Mouse (Mus musculus): ENCODE results near the gene Blvrb. TPM values are rescaled to one million over a fixed set of nuclear protein-coding genes. Genes with fewer than 3 reads are reported as not detected.

The Blvrb gene
- polyA plus RNA-seq, 1 experiment from 2014 or later: 73.5 TPM

DNA sequence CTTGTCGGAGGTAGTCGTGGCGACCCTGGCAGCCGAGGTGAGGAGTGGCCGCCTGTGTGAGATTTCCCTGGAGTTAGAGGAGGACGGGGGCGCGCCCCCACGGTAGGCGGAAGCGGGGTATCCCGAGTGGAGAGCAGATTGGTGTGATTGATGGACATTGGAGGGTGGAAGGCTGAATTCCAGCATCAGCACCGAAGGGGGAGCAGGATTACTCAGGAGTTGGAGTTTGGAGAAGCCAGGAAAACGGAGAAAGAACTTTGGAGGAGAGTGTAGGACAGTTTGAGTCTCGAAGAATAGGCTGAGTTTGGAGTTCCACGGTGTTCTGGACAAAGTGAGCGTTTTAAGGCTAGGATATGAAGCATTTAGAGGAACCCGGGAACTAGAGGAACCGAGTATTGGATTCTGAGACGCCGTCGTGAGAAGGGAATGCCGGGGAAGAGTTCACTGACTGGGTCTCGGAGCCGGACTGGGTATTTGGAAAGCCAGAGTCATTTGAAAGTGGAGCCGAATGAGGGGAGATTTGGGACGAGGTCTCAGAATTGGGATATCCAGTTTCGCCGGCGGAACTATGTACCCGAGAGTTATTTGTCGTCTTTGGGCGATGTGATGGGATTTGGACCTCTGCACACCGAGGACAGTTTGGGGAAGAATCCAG, 26.2 kb downstream of the Blvrb start:
- WGBS: under 1% methylated on average over 34 of the region's 34 CpGs
- peak overlapping the region; percentile 50 for H3K9ac ChIP-seq
- no peaks in the 10 kb centered on the region for H3K9me3 ChIP-seq (replicated peaks)

GRCm38 (mm10) chr7:27474490-27474954, 26.7 kb downstream of the Blvrb start:
- H3K27me3 ChIP-seq: no peaks in the 10 kb centered on the region
- peaks cover 20% of the 10 kb centered on the region for H3K36me3 ChIP-seq
- ATAC-seq (ENCODE audit: insufficient number of reproducible peaks, low FRiP score, low TSS enrichment, low read depth): peak; percentile 90
- peaks cover 23% of the 10 kb centered on the region for H3K4me1 ChIP-seq
- H3K9me3 ChIP-seq (replicated peaks): no peaks in the 10 kb centered on the region
- H3K27ac ChIP-seq (replicated peaks): peak overlapping the region; percentile 96
- peak overlapping the region; percentile 53 for H3K4me2 ChIP-seq (replicated peaks)
- H3K4me3 ChIP-seq (replicated peaks): peak overlapping the region; percentile 63
- H3K9ac ChIP-seq: peak overlapping the region; percentile 50
- under 1% methylated on average over 23 of the region's 23 CpGs for WGBS

More for the DNA sequence above, 26.2 kb downstream of the Blvrb start:
- Histone ChIP-seq H3K27ac (replicated peaks) (peak overlapping the region; percentile 96), H3K4me3 (replicated peaks) (peak overlapping the region; percentile 63), H3K4me1 (peaks cover 23% of the 10 kb centered on the region), H3K36me3 (peaks cover 20% of the 10 kb centered on the region), H3K4me2 (replicated peaks) (peak overlapping the region; percentile 53), H3K27me3 (no peaks in the 10 kb centered on the region)
- no peak for ATAC-seq (ENCODE audit: insufficient number of reproducible peaks, low FRiP score, low TSS enrichment, low read depth)

- H3K27me3 ChIP-seq: no peaks in the 10 kb centered on the region
- ATAC-seq (ENCODE audit: insufficient number of reproducible peaks, low FRiP score, low TSS enrichment, low read depth): no peak
- peaks cover 20% of the 10 kb centered on the region for H3K36me3 ChIP-seq
- peak overlapping the region; percentile 53 for H3K4me2 ChIP-seq (replicated peaks)
- H3K9me3 ChIP-seq (replicated peaks): no peaks in the 10 kb centered on the region
- no peak overlapping the region for H3K9ac ChIP-seq
- peak overlapping the region; percentile 63; the same call in 1 of the 2 replicates for H3K4me3 ChIP-seq (replicated peaks)
- peak overlapping the region; percentile 11; the same call in 1 of the 2 replicates for H3K27ac ChIP-seq (replicated peaks)
- peaks cover 30% of the 10 kb centered on the region for H3K4me1 ChIP-seq
- 98% methylated on average over 2 of the region's 2 CpGs for WGBS
Observed at GRCm38 (mm10) chr7:27475596-27475995, 27.8 kb downstream of the Blvrb start.

GRCm38 (mm10) chr7:27476098-27476635, 28.4 kb downstream of the Blvrb start:
- H3K4me3 ChIP-seq (replicated peaks): no peak overlapping the region
- no peak for ATAC-seq (ENCODE audit: insufficient number of reproducible peaks, low FRiP score, low TSS enrichment, low read depth)
- H3K27me3 ChIP-seq: no peaks in the 10 kb centered on the region
- 0 out of 2 replicates have a peak overlapping the region, but pooled peaks have one; percentile 2 for H3K9ac ChIP-seq
- H3K4me1 ChIP-seq: peaks cover 36% of the 10 kb centered on the region
- H3K9me3 ChIP-seq (replicated peaks): no peaks in the 10 kb centered on the region
- WGBS: 94% methylated on average over 14 of the region's 14 CpGs
- no peak overlapping the region for H3K27ac ChIP-seq (replicated peaks)
- peaks cover 20% of the 10 kb centered on the region for H3K36me3 ChIP-seq
- H3K4me2 ChIP-seq (replicated peaks): no peak overlapping the region

DNA sequence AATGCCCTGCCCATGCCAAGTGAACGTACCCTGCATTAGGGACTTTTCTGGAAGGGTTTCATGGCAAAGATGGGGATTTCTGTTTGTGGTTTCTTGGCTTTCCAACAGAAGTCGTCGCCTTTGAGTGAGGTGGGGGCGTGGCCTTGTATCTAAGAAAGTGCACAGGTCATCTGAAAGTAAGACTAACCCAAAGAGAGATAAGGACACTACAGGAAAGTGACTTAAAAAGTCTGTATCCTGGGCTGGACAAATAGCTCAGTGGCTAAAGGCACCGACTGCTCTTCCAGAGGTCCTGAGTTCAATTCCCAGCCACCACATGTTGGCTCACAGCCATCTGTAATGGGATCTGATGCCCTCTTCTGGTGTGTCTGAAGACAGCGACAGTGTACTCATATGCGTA, 30.8 kb downstream of the Blvrb start:
- Histone ChIP-seq H3K9ac (no peak overlapping the region), H3K27ac (replicated peaks) (no peak overlapping the region), H3K27me3 (no peaks in the 10 kb centered on the region), H3K4me3 (replicated peaks) (no peak overlapping the region), H3K4me1 (peaks cover 49% of the 10 kb centered on the region), H3K36me3 (peaks cover 20% of the 10 kb centered on the region), H3K4me2 (replicated peaks) (no peak overlapping the region), H3K9me3 (replicated peaks) (no peaks in the 10 kb centered on the region)
- WGBS: 82% methylated on average over 7 of the region's 7 CpGs
- ATAC-seq (ENCODE audit: insufficient number of reproducible peaks, low FRiP score, low TSS enrichment, low read depth): no peak

GRCm38 (mm10) chr7:27479750-27480149, 32.0 kb downstream of the Blvrb start:
- no peak overlapping the region for H3K9ac ChIP-seq
- no peaks in the 10 kb centered on the region for H3K27me3 ChIP-seq
- whole genome bisulfite sequencing: 70% methylated on average over 1 of the region's 1 CpGs
- H3K4me3 ChIP-seq (replicated peaks): no peak overlapping the region
- H3K9me3 ChIP-seq (replicated peaks): no peaks in the 10 kb centered on the region
- H3K36me3 ChIP-seq: peaks cover 20% of the 10 kb centered on the region
- no peak overlapping the region for H3K4me2 ChIP-seq (replicated peaks)
- no peak for ATAC-seq (ENCODE audit: insufficient number of reproducible peaks, low FRiP score, low TSS enrichment, low read depth)
- no peak overlapping the region for H3K27ac ChIP-seq (replicated peaks)
- peaks cover 49% of the 10 kb centered on the region for H3K4me1 ChIP-seq

DNA sequence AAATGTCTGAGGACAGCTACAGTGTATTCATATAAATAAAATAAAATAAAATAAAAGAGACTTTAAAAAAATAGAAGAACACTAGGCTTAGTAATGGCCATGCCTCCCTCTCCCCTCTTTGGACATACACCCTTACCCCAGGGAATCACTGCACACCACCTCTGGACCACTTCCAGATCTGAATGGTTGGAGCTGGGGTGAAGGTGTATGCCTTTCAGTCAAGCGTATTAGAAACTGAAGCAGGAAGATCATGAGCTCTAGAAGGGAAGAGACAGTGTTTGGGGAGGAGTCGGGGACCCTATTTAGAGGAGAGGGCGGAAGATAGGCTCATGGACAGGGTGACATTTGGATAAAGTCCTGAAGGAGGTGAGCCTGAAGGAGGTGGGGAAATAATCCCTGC, 32.7 kb downstream of the Blvrb start:
- ATAC-seq (ENCODE audit: insufficient number of reproducible peaks, low FRiP score, low TSS enrichment, low read depth): no peak
- Histone ChIP-seq H3K9me3 (replicated peaks) (no peaks in the 10 kb centered on the region), H3K27me3 (no peaks in the 10 kb centered on the region), H3K36me3 (peaks cover 20% of the 10 kb centered on the region), H3K9ac (no peak overlapping the region), H3K27ac (replicated peaks) (peak overlapping the region; percentile 87), H3K4me3 (replicated peaks) (peak overlapping the region; percentile 39; the same call in 1 of the 2 replicates), H3K4me1 (peaks cover 44% of the 10 kb centered on the region), H3K4me2 (replicated peaks) (peak overlapping the region; percentile 61)
- 66% methylated on average over 3 of the region's 3 CpGs for WGBS

DNA sequence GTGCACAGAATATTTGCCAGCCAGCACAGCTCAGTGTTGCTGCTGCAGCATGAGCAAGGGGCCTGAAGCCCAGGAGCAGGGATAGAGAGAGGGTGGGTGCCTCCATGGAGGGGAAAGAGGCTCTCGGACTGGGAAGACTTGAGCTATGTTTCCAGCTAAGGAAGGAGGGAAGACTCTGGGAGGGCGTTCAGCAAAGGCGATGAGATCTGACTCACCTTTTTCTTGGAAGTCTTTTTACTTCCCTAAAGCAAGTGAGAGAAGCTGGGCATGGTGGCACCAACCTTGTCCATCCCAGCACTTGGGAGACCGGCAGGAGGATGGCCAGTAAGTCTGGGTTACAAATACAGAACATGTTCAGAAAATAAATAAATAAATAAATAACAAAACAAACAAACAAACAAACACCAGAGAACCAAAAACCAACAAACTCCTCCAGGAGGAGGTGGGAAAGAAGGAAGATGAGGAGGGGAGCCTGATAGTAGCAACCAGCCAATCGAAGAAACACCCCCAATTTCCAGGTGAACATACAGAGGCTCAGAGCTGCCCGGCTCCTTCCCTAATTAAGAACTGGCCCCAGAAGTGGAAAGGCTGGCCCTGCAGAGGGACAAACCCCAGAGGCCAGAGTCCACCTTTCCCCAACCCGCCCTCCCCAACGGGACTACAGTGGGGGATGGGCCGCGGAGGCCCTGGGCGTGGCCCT, 33.3 kb downstream of the Blvrb start:
- no peaks in the 10 kb centered on the region for H3K9me3 ChIP-seq (replicated peaks)
- H3K9ac ChIP-seq: 0 out of 2 replicates have a peak overlapping the region, but pooled peaks have one; percentile 28
- 12% methylated on average over 11 of the region's 11 CpGs for WGBS
- H3K27me3 ChIP-seq: no peaks in the 10 kb centered on the region
- H3K27ac ChIP-seq (replicated peaks): peak overlapping the region; percentile 87
- peak overlapping the region; percentile 61 for H3K4me2 ChIP-seq (replicated peaks)
- no peak for ATAC-seq (ENCODE audit: insufficient number of reproducible peaks, low FRiP score, low TSS enrichment, low read depth)
- peak overlapping the region; percentile 39 for H3K4me3 ChIP-seq (replicated peaks)
- H3K4me1 ChIP-seq: peaks cover 42% of the 10 kb centered on the region
- H3K36me3 ChIP-seq: peaks cover 18% of the 10 kb centered on the region

DNA sequence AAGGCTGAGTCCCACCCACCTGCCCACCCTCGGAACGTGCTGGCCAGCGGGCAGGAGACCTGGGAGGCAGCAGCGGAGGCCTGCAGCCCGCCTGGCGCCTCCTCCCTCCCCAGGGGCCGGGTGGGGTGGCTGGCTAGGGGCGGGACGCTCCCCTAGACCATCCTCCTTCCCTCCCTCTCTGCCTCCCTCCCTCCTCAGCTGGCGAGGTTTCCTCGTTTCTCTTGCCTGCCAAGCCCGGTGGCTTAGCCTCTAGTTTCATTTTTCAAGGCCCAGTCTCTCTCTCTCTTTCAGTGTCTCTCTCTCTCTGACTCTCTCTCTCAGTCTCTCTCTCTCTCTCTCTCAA, 33.8 kb downstream of the Blvrb start:
- Histone ChIP-seq H3K27me3 (no peaks in the 10 kb centered on the region), H3K36me3 (peaks cover 13% of the 10 kb centered on the region), H3K9ac (peak overlapping the region; percentile 28; the same call in 1 of the 2 replicates), H3K4me2 (replicated peaks) (peak overlapping the region; percentile 61), H3K4me1 (peaks cover 39% of the 10 kb centered on the region), H3K9me3 (replicated peaks) (no peaks in the 10 kb centered on the region), H3K4me3 (replicated peaks) (peak overlapping the region; percentile 39), H3K27ac (replicated peaks) (peak overlapping the region; percentile 87)
- peak; percentile 92 for ATAC-seq (ENCODE audit: insufficient number of reproducible peaks, low FRiP score, low TSS enrichment, low read depth)
- 0% methylated on average over 11 of the region's 12 CpGs for WGBS

DNA sequence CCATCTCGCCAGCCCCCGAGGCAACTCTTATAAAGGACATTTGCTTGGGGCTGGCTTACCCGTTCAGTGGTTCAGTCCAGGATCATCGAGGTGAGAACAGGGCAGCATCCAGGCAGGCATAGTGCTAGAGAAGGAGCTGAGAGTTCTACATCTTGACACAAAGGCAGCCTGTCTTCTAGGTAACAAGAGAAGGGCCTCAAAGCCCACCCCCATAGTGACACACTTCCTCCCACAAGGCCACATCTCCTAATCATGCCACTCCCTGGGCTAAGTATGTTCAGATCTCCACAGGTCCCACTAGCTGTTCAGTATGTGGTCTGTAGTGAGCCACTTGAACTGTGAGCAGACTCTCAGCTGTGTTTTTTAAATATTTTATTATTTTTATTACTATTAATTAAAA, 36.1 kb downstream of the Blvrb start:
- no peak overlapping the region for H3K4me3 ChIP-seq (replicated peaks)
- 75% methylated on average over 4 of the region's 4 CpGs for WGBS
- H3K27ac ChIP-seq (replicated peaks): no peak overlapping the region
- no peak for ATAC-seq (ENCODE audit: insufficient number of reproducible peaks, low FRiP score, low TSS enrichment, low read depth)
- H3K4me2 ChIP-seq (replicated peaks): no peak overlapping the region
- H3K27me3 ChIP-seq: no peaks in the 10 kb centered on the region
- no peak overlapping the region for H3K9ac ChIP-seq
- H3K36me3 ChIP-seq: no peaks in the 10 kb centered on the region
- no peaks in the 10 kb centered on the region for H3K9me3 ChIP-seq (replicated peaks)
- H3K4me1 ChIP-seq: peaks cover 43% of the 10 kb centered on the region

- Histone ChIP-seq H3K9me3 (replicated peaks) (no peaks in the 10 kb centered on the region), H3K4me1 (peaks cover 49% of the 10 kb centered on the region), H3K9ac (peak overlapping the region; percentile 35; the same call in 1 of the 2 replicates), H3K27ac (replicated peaks) (peak overlapping the region; percentile 98), H3K27me3 (no peaks in the 10 kb centered on the region), H3K36me3 (peaks cover 10% of the 10 kb centered on the region; the same call in 1 of the 2 replicates), H3K4me2 (replicated peaks) (peak overlapping the region; percentile 78), H3K4me3 (replicated peaks) (peak overlapping the region; percentile 80)
- no peak for ATAC-seq (ENCODE audit: insufficient number of reproducible peaks, low FRiP score, low TSS enrichment, low read depth)
- 3% methylated on average over 13 of the region's 13 CpGs for WGBS
Observed at GRCm38 (mm10) chr7:27486102-27486769, 38.5 kb downstream of the Blvrb start.
